ENCODE assay signal across 9 mouse cellular contexts in the genomic region with DNA sequence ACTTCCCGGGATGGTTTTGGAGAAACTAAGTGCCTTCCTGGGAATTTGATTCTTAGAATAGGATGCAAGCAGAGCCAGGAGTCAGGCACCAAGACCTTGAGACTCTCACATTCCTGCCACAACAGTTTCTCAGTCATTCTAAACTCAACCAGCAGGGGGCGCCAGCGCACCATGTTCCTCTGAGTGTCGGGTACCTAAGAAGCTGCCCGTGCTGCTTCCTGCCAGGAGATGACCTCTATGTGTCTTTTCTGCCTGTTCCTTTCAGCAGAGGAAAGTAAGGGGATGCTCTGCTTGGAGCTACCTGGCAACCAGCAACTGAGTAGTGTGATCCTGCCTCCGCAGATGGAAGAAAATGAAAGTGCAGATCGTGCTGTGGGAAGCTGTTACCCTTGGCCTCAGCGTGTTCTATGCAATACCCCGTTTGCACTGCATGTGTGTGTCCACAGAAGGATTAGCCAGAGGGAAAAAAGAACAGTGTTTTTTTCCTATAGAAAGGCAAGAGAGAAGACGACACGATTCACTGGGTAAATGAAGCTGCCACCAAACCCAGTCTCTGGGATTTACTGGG. TPM values are rescaled to one million over a fixed set of nuclear protein-coding genes. Genes with fewer than 3 reads are reported as not detected.
DNase-seq lines count a peak whose midpoint lies in the region; ATAC-seq and TF ChIP-seq lines count a peak whose summit lies in the region.
"Had no signal": no experiment of that assay in that cellular context is flagged by ENCODE, and none has a peak within 500 bp of the region (broad histone marks: within the 10 kb centered on the region; RNA-seq: fewer than 3 reads in every experiment).

No protein-coding gene starts in this region.

- H3K27me3 ChIP-seq in embryonic facial prominence, embryonic 14.5 days (replicated peaks; ENCODE audit: control insufficient read depth, insufficient read depth, low read length), result no peaks in the 10 kb centered on the region
- H3K27me3 ChIP-seq in heart, embryonic 11.5 days (ENCODE audit: control insufficient read depth, insufficient read depth, low read length), result no peaks in the 10 kb centered on the region
- H3K27me3 ChIP-seq in liver, postnatal 0 days (ENCODE audit: insufficient read depth, low read length), result no peaks in the 10 kb centered on the region
- no peaks in the 10 kb centered on the region for H3K27me3 ChIP-seq in neural tube, embryonic 15.5 days (replicated peaks)
- H3K27me3 ChIP-seq: limb, embryonic 15.5 days had no signal

- no peak for TF ChIP-seq EP300 in liver, postnatal 0 days (IDR thresholded peaks at IDR 0.05; ENCODE audit: low read depth)

- no peak for ATAC-seq in embryonic facial prominence, embryonic 14.5 days (ENCODE audit: low read depth)
- ATAC-seq in heart, embryonic 11.5 days (replicated peaks; ENCODE audit: insufficient number of reproducible peaks, low FRiP score, low TSS enrichment), result no peak
- ATAC-seq in liver, postnatal 0 days, result no peak
- ATAC-seq in neural tube, embryonic 15.5 days (ENCODE audit: low FRiP score), result peak; percentile 73

- H3K4me1 ChIP-seq in bone marrow, adult 2 months (ENCODE audit: control insufficient read depth, insufficient read depth, low read length), result no peaks in the 10 kb centered on the region
- H3K4me1 ChIP-seq in embryonic facial prominence, embryonic 14.5 days (ENCODE audit: control insufficient read depth, insufficient read depth, low read length), result no peaks in the 10 kb centered on the region
- no peaks in the 10 kb centered on the region for H3K4me1 ChIP-seq in heart, embryonic 11.5 days (ENCODE audit: control insufficient read depth, insufficient read depth, low read length)
- no peaks in the 10 kb centered on the region for H3K4me1 ChIP-seq in liver, postnatal 0 days (ENCODE audit: insufficient read depth)
- no peaks in the 10 kb centered on the region for H3K4me1 ChIP-seq in neural tube, embryonic 15.5 days
- H3K4me1 ChIP-seq: limb, embryonic 15.5 days had no signal

- peak overlapping the region; percentile 43 for H3K4me3 ChIP-seq in bone marrow, adult 2 months (replicated peaks; ENCODE audit: control insufficient read depth, low read depth, low read length)
- H3K4me3 ChIP-seq in embryonic facial prominence, embryonic 14.5 days (ENCODE audit: low read depth, low read length), result no peak overlapping the region; the same call in 1 of the 2 replicates
- H3K4me3 ChIP-seq in heart, embryonic 11.5 days (ENCODE audit: low read depth, low read length), result no peak overlapping the region
- H3K4me3 ChIP-seq in liver, postnatal 0 days (ENCODE audit: low read depth, low read length), result no peak overlapping the region
- H3K4me3 ChIP-seq in neural tube, embryonic 15.5 days (replicated peaks), result no peak overlapping the region
- H3K4me3 ChIP-seq: limb, embryonic 15.5 days had no signal

- TF ChIP-seq POLR2A in bone marrow, adult 2 months (IDR thresholded peaks at IDR 0.05; ENCODE audit: borderline replicate concordance, control insufficient read depth, low read depth, low read length), result no peak

- TF ChIP-seq CTCF in bone marrow, adult 2 months (IDR thresholded peaks at IDR 0.05; ENCODE audit: control insufficient read depth, insufficient read depth, low read length), result peak; percentile 92
- peak; percentile 92 for TF ChIP-seq CTCF in liver, postnatal 0 days (IDR thresholded peaks at IDR 0.05; ENCODE audit: low read depth)

- 33% methylated on average over 11 of the region's 11 CpGs for WGBS in bone marrow, adult 2 months
- 40% methylated on average over 11 of the region's 11 CpGs for WGBS in embryonic facial prominence, embryonic 14.5 days
- 44% methylated on average over 11 of the region's 11 CpGs for WGBS in heart, embryonic 11.5 days (ENCODE audit: insufficient replicate concordance)
- WGBS in liver, postnatal 0 days (ENCODE audit: insufficient replicate concordance), result 45% methylated on average over 11 of the region's 11 CpGs
- 40% methylated on average over 11 of the region's 11 CpGs for WGBS in neural tube, embryonic 15.5 days

- H3K9me3 ChIP-seq in embryonic facial prominence, embryonic 14.5 days (ENCODE audit: control insufficient read depth, low read length), result no peaks in the 10 kb centered on the region
- H3K9me3 ChIP-seq in heart, embryonic 11.5 days (replicated peaks; ENCODE audit: control insufficient read depth, low read length), result no peaks in the 10 kb centered on the region
- H3K9me3 ChIP-seq in liver, postnatal 0 days (ENCODE audit: low read length), result no peaks in the 10 kb centered on the region
- H3K9me3 ChIP-seq in neural tube, embryonic 15.5 days (replicated peaks), result no peaks in the 10 kb centered on the region
- H3K9me3 ChIP-seq: limb, embryonic 15.5 days had no signal

- H3K36me3 ChIP-seq in embryonic facial prominence, embryonic 14.5 days (ENCODE audit: control insufficient read depth, insufficient read depth, low read length), result no peaks in the 10 kb centered on the region
- no peaks in the 10 kb centered on the region for H3K36me3 ChIP-seq in heart, embryonic 11.5 days (ENCODE audit: control insufficient read depth, insufficient read depth, low read length)
- H3K36me3 ChIP-seq in liver, postnatal 0 days (replicated peaks; ENCODE audit: insufficient read depth, low read length), result no peaks in the 10 kb centered on the region
- no peaks in the 10 kb centered on the region for H3K36me3 ChIP-seq in neural tube, embryonic 15.5 days
- H3K36me3 ChIP-seq: limb, embryonic 15.5 days had no signal

- no peak overlapping the region for H3K27ac ChIP-seq in bone marrow, adult 2 months (ENCODE audit: control insufficient read depth, insufficient read depth, low read depth, low read length, poor library complexity)
- H3K27ac ChIP-seq in embryonic facial prominence, embryonic 14.5 days (replicated peaks; ENCODE audit: low read depth, low read length), result no peak overlapping the region
- no peak overlapping the region for H3K27ac ChIP-seq in heart, embryonic 11.5 days (ENCODE audit: low read depth, low read length)
- H3K27ac ChIP-seq in liver, postnatal 0 days (ENCODE audit: low read depth), result no peak overlapping the region
- H3K27ac ChIP-seq in neural tube, embryonic 15.5 days (replicated peaks), result peak overlapping the region; percentile 42; the same call in 1 of the 2 replicates
- H3K27ac ChIP-seq: limb, embryonic 15.5 days had no signal

- H3K4me2 ChIP-seq in embryonic facial prominence, embryonic 14.5 days (ENCODE audit: low read depth, low read length), result peak overlapping the region; percentile 23; the same call in 1 of the 2 replicates
- 0 out of 2 replicates have a peak overlapping the region, but pooled peaks have one; percentile 7 for H3K4me2 ChIP-seq in heart, embryonic 11.5 days
- H3K4me2 ChIP-seq in liver, postnatal 0 days (ENCODE audit: low read depth, low read length), result peak overlapping the region; percentile 57
- no peak overlapping the region for H3K4me2 ChIP-seq in neural tube, embryonic 15.5 days
- H3K4me2 ChIP-seq: limb, embryonic 15.5 days had no signal

- peak; percentile 55 to 69 for DNase-seq in CD8-positive naive resting alpha-beta T cell, adult 2 months (ENCODE audit: low read depth in 2 of 2, low spot score in 2 of 2)
- DNase-seq in embryonic facial prominence, embryonic 14.5 days (ENCODE audit: low spot score), result peak; percentile 63
- DNase-seq in kidney, postnatal 4 days, result peak; percentile 86 to 87
- DNase-seq in liver, postnatal 0 days, result peak; percentile 84
- peak; percentile 93 for DNase-seq in testis, postnatal 10 days (ENCODE audit: low spot score)

- no peak overlapping the region for H3K9ac ChIP-seq in embryonic facial prominence, embryonic 14.5 days (ENCODE audit: low read depth, low read length)
- H3K9ac ChIP-seq in heart, embryonic 11.5 days (ENCODE audit: low read depth, low read length), result no peak overlapping the region
- H3K9ac ChIP-seq in liver, postnatal 0 days (replicated peaks), result no peak overlapping the region
- no peak overlapping the region for H3K9ac ChIP-seq in neural tube, embryonic 15.5 days (replicated peaks)
- H3K9ac ChIP-seq: limb, embryonic 15.5 days had no signal

RNA-seq across cellular contexts. Expression of a gene that starts 53.9 kb away (rescaled TPM):
- polyA plus RNA-seq in bone marrow, adult 2 months (2011; ENCODE audit: insufficient read depth, insufficient read length, low replicate concordance, missing spikeins), result 21.3 and 38.6 TPM in 2 replicates
- polyA plus RNA-seq in embryonic facial prominence, embryonic 14.5 days (2014; fragmentation: Nextera tagmentation; extraction: Ambion mirVana), result 16.5 and 22.1 TPM in 2 replicates
- 13.4 and 14.4 TPM in 2 replicates for polyA plus RNA-seq in heart, embryonic 11.5 days (2014; fragmentation: Nextera tagmentation; extraction: Ambion mirVana)
- 7.1 and 7.5 TPM in 2 replicates for polyA plus RNA-seq in liver, postnatal 0 days (2015; fragmentation: Nextera tagmentation; extraction: Ambion mirVana)
- 23.4 and 25.3 TPM in 2 replicates for polyA plus RNA-seq in neural tube, embryonic 15.5 days (2015; fragmentation: Nextera tagmentation; extraction: Ambion mirVana)
